Mouse (Mus musculus) CH12.LX (cell line): ENCODE results near the gene Miip. TPM values are rescaled to one million over a fixed set of nuclear protein-coding genes. Genes with fewer than 3 reads are reported as not detected.

ENCODE experiments used
- DNase-seq: peaks from one replicate; pipeline ENCODE4 v3.0.0-alpha.2; 2013; ENCODE audit errors: extremely low read depth
- H3K27ac ChIP-seq: 2 replicates; pipeline ENCODE4 v1.5.1; 2012; ENCODE audit warnings: low read depth, mild to moderate bottlenecking, control low read depth, moderate library complexity; ENCODE audit not compliant: insufficient read depth
- H3K27me3 ChIP-seq: replicated peaks from 2 replicates; pipeline ENCODE3; 2012; ENCODE audit warnings: inconsistent platforms
- H3K36me3 ChIP-seq, 2 experiments: replicated peaks in 1 of 2; 2 replicates each; pipeline versions ENCODE3 to v1.6.1; 2012; ENCODE audit warnings: inconsistent platforms in 1 of 2, low read length in 1 of 2, mild to moderate bottlenecking in 1 of 2, mixed read lengths in 1 of 2, moderate library complexity in 1 of 2; ENCODE audit not compliant: control insufficient read depth in 1 of 2, insufficient read depth in 1 of 2
- H3K4me1 ChIP-seq, 2 experiments: 2 replicates each; pipeline ENCODE4 v1.6.1; 2012; ENCODE audit warnings: inconsistent platforms in 1 of 2, moderate library complexity in 1 of 2; ENCODE audit not compliant: insufficient read depth in 2 of 2, control insufficient read depth in 1 of 2
- H3K4me2 ChIP-seq: 2 replicates; pipeline ENCODE4 v1.6.1; 2012; ENCODE audit warnings: low read depth, mild to moderate bottlenecking, control low read depth; ENCODE audit not compliant: poor library complexity, insufficient read depth, severe bottlenecking
- H3K4me3 ChIP-seq, 3 experiments: fragments of 150-350 bp in 1 of 3; sonication (generic) in 1 of 3; replicated peaks in 1 of 3; 2 replicates each; pipeline versions ENCODE3 to v1.5.1; 2011 to 2012; ENCODE audit warnings: low read depth in 2 of 3, low read length in 2 of 3, mild to moderate bottlenecking in 2 of 3, moderate library complexity in 2 of 3, control low read depth in 1 of 3, improper control_type of control experiment in 1 of 3, inconsistent platforms in 1 of 3, mixed read lengths in 1 of 3; ENCODE audit not compliant: poor library complexity in 1 of 3
- H3K79me2 ChIP-seq: replicated peaks from 2 replicates; pipeline ENCODE4 v1.6.1; 2012; ENCODE audit warnings: mild to moderate bottlenecking, moderate library complexity; ENCODE audit not compliant: control insufficient read depth, poor library complexity, insufficient read depth, severe bottlenecking; ENCODE audit errors: extremely low read depth
- H3K9ac ChIP-seq: 2 replicates; pipeline ENCODE4 v1.6.1; 2012; ENCODE audit warnings: low read depth, mild to moderate bottlenecking, control low read depth, moderate library complexity; ENCODE audit not compliant: insufficient read depth
- H3K9me3 ChIP-seq: replicated peaks from 2 replicates; pipeline ENCODE3; 2012; ENCODE audit warnings: low read length, inconsistent platforms, mixed read lengths
- CHD1 ChIP-seq: IDR thresholded peaks from 2 replicates; pipeline ENCODE4 v1.6.1; 2012; ENCODE audit warnings: low read depth, low read length, improper control_type of control experiment, inconsistent platforms
- HCFC1 ChIP-seq: IDR thresholded peaks from 2 replicates; pipeline ENCODE4 v1.6.1; 2012; ENCODE audit warnings: low read depth, mild to moderate bottlenecking, inconsistent platforms, low read length, improper control_type of control experiment
- JUN ChIP-seq: IDR thresholded peaks from 2 replicates; pipeline ENCODE4 v1.6.1; 2011; ENCODE audit warnings: low read depth, mild to moderate bottlenecking, low read length, improper control_type of control experiment, moderate library complexity; ENCODE audit not compliant: insufficient read depth
- MAX ChIP-seq: IDR thresholded peaks from 2 replicates; pipeline ENCODE4 v1.6.1; 2011; ENCODE audit warnings: low read length, improper control_type of control experiment
- dilution Hi-C: fragments of 300-500 bp; cut with MboI; formaldehyde crosslinking; loops from 2 replicates; pipeline ENCODE4 v1.14.3; 2020; ENCODE audit warnings: low sequenced_read_pairs; ENCODE audit not compliant: extremely low pct_unique_long_range_greater_than_20kb, extremely low pct_ligation_motif_present
- in situ Hi-C: fragments of 300-500 bp; cut with MboI; formaldehyde crosslinking; loops from 3 replicates; pipeline ENCODE4 v1.14.3; 2019; ENCODE audit warnings: low sequenced_read_pairs, low pct_ligation_motif_present, low pct_unique_long_range_greater_than_20kb, mixed read lengths
- polyA plus RNA-seq: library from polyadenylated mRNA; unstranded; fragments of >175 nt; gene quantifications from 2 replicates; pipeline ENCODE4 v1.2.1, GENCODE M21; 2012; ENCODE audit warnings: low read depth; ENCODE audit not compliant: insufficient read length
- total RNA-seq, 2 experiments: library from RNA; depleted of rRNA; stranded (reverse); fragments of 300-350 nt in 1 of 2; fragments of >200 nt in 1 of 2; gene quantifications; 2 replicates each; pipeline ENCODE4 v1.2.3; 2012 to 2014

Miip gene
- total and polyA plus RNA-seq, 3 experiments = 31.5 to 58.8 (median 46.6) TPM

DNA sequence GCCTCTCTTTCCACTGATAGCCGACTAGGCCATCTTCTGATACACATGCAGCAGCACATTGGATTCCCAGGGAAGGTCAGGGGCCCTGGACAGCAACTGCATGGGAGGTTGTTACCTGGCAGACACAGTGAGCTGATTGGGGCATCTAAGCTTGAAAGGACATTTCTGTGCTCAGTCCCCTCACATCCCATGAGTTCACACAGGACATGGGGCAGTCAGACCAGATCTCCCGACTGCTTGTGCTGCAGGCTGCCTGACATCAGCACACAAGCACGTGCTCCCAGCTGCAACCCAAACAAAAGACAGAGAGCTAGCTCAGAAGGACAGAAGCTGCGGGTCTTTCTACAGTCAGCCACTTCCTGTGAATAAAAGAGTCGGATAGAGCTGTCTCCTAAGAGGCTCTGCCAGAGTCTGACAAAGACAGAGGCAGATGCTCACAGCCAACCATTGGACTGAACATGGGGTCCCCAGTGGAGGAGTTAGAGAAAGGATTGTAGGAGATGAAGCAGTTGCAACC lies 55.3 kb downstream of the Miip start:
- no peak for DNase-seq
- H3K27ac ChIP-seq = no peak overlapping the region
- TF ChIP-seq MAX (no peak), CHD1 (no peak), JUN (no peak), HCFC1 (no peak)
- TF ChIP-seq, all 38 proteins: peak for 0
- dilution Hi-C loops (no loop called here), in situ Hi-C loops (no loop called here)
- Histone ChIP-seq H3K9ac (no peak overlapping the region), H3K27me3 (no peaks in the 10 kb centered on the region), H3K4me3 (no peak overlapping the region), H3K36me3 (no peaks in the 10 kb centered on the region), H3K4me1 (peaks cover 0 to 5% of the 10 kb centered on the region in 2 experiments; a peak in 2 of 4 replicates), H3K4me2 (no peak overlapping the region), H3K9me3 (peaks cover 3% of the 10 kb centered on the region), H3K79me2 (peaks cover 2% of the 10 kb centered on the region; the same call in 1 of the 2 replicates)

Other genes with a start within 250 kb of the Miip start
- gene Zfp979, start 226.3 kb downstream of the Miip start, total RNA-seq (2012; rRNA removed) = 2.4 and 4.6 TPM in 2 replicates
- gene Zfp979, start 226.3 kb downstream of the Miip start, total RNA-seq (2014; rRNA removed) = 42.5 and 50.8 TPM in 2 replicates
- 13.2 TPM in 2 replicates for gene Zfp979, start 226.3 kb downstream of the Miip start, polyA plus RNA-seq
- gene Zfp534, start 166.3 kb downstream of the Miip start, total RNA-seq (2012; rRNA removed) = not detected in 2 replicates
- not detected in 2 replicates for gene Zfp534, start 166.3 kb downstream of the Miip start, total RNA-seq (2014; rRNA removed)
- gene Zfp534, start 166.3 kb downstream of the Miip start, polyA plus RNA-seq = 0.10 TPM in 1 of 2 replicates, not detected in the other
- 4.5 TPM in 2 replicates for gene Zfp984, start 59.0 kb downstream of the Miip start, total RNA-seq (2012; rRNA removed)
- gene Zfp984, start 59.0 kb downstream of the Miip start, total RNA-seq (2014; rRNA removed) = 15.9 and 16.0 TPM in 2 replicates
- 6.8 and 8.0 TPM in 2 replicates for gene Zfp984, start 59.0 kb downstream of the Miip start, polyA plus RNA-seq
- 2.0 and 2.7 TPM in 2 replicates for gene Zfp933, start 20.4 kb downstream of the Miip start, total RNA-seq (2012; rRNA removed)
- 5.6 and 7.7 TPM in 2 replicates for gene Zfp933, start 20.4 kb downstream of the Miip start, total RNA-seq (2014; rRNA removed)
- 3.0 and 3.4 TPM in 2 replicates for gene Zfp933, start 20.4 kb downstream of the Miip start, polyA plus RNA-seq
- 4.0 and 4.3 TPM in 2 replicates for gene Fv1, start 163 bp upstream of the Miip start, total RNA-seq (2012; rRNA removed)
- gene Fv1, start 163 bp upstream of the Miip start, total RNA-seq (2014; rRNA removed) = 3.0 TPM in 2 replicates
- gene Fv1, start 163 bp upstream of the Miip start, polyA plus RNA-seq = 2.1 and 2.8 TPM in 2 replicates
- 17.5 and 21.7 TPM in 2 replicates for gene Mfn2, start 35.9 kb upstream of the Miip start, total RNA-seq (2012; rRNA removed)
- 8.6 and 10.0 TPM in 2 replicates for gene Mfn2, start 35.9 kb upstream of the Miip start, total RNA-seq (2014; rRNA removed)
- gene Mfn2, start 35.9 kb upstream of the Miip start, polyA plus RNA-seq = 33.0 and 36.8 TPM in 2 replicates
- 4.8 and 6.5 TPM in 2 replicates for gene Plod1, start 68.0 kb upstream of the Miip start, total RNA-seq (2012; rRNA removed)
- 0.30 and 0.51 TPM in 2 replicates for gene Plod1, start 68.0 kb upstream of the Miip start, total RNA-seq (2014; rRNA removed)
- 1.9 TPM in 2 replicates for gene Plod1, start 68.0 kb upstream of the Miip start, polyA plus RNA-seq
- 32.8 and 33.9 TPM in 2 replicates for gene 2510039O18Rik, start 72.1 kb upstream of the Miip start, total RNA-seq (2012; rRNA removed)
- gene 2510039O18Rik, start 72.1 kb upstream of the Miip start, total RNA-seq (2014; rRNA removed) = 22.1 and 23.9 TPM in 2 replicates
- 23.6 and 27.9 TPM in 2 replicates for gene 2510039O18Rik, start 72.1 kb upstream of the Miip start, polyA plus RNA-seq
- not detected in 2 replicates for gene Nppb, start 117.0 kb upstream of the Miip start, total RNA-seq (2012; rRNA removed)
- gene Nppb, start 117.0 kb upstream of the Miip start, total RNA-seq (2014; rRNA removed) = not detected in 2 replicates
- not detected in 2 replicates for gene Nppb, start 117.0 kb upstream of the Miip start, polyA plus RNA-seq
- gene Nppa, start 131.9 kb upstream of the Miip start, total RNA-seq (2012; rRNA removed) = not detected in 2 replicates
- not detected in 2 replicates for gene Nppa, start 131.9 kb upstream of the Miip start, total RNA-seq (2014; rRNA removed)
- not detected in 2 replicates for gene Nppa, start 131.9 kb upstream of the Miip start, polyA plus RNA-seq
- gene Clcn6, start 170.0 kb upstream of the Miip start, total RNA-seq (2012; rRNA removed) = 5.5 and 5.7 TPM in 2 replicates
- 3.7 and 4.8 TPM in 2 replicates for gene Clcn6, start 170.0 kb upstream of the Miip start, total RNA-seq (2014; rRNA removed)
- gene Clcn6, start 170.0 kb upstream of the Miip start, polyA plus RNA-seq = 9.2 and 10.6 TPM in 2 replicates
- gene Mthfr, start 170.3 kb upstream of the Miip start, total RNA-seq (2012; rRNA removed) = 14.4 and 17.0 TPM in 2 replicates
- 15.3 and 16.1 TPM in 2 replicates for gene Mthfr, start 170.3 kb upstream of the Miip start, total RNA-seq (2014; rRNA removed)
- 15.4 and 16.3 TPM in 2 replicates for gene Mthfr, start 170.3 kb upstream of the Miip start, polyA plus RNA-seq
- gene Agtrap, start 219.2 kb upstream of the Miip start, total RNA-seq (2012; rRNA removed) = 5.6 and 6.2 TPM in 2 replicates
- gene Agtrap, start 219.2 kb upstream of the Miip start, total RNA-seq (2014; rRNA removed) = 4.0 and 4.1 TPM in 2 replicates
- gene Agtrap, start 219.2 kb upstream of the Miip start, polyA plus RNA-seq = 5.4 and 5.9 TPM in 2 replicates